Mouse (Mus musculus) midbrain, embryonic 12.5 days (tissue): ENCODE measurements around the gene Gsdma3. TPM values are rescaled to one million over a fixed set of nuclear protein-coding genes. Genes with fewer than 3 reads are reported as not detected.
"Not testable (repeated sequence)": the region's sequence is repeated elsewhere in the genome, so short reads cannot be mapped to it uniquely, and the experiment has no call there.

Experiments
- ATAC-seq: fragments of 200-750 bp; cut with Nextera tagmentation; 2 replicates; pipeline ENCODE4 v1.8.0; 2017; ENCODE audit warnings: low read depth, moderate TSS enrichment, moderate library complexity; ENCODE audit not compliant: low FRiP score
- H3K27ac ChIP-seq: fragments of 300-500 bp; sonication (generic); replicated peaks from 2 replicates; pipeline ENCODE4 v1.5.1; 2016; ENCODE audit warnings: mild to moderate bottlenecking
- H3K27me3 ChIP-seq: fragments of 300-500 bp; sonication (generic); 2 replicates; pipeline ENCODE4 v1.6.1; 2016; ENCODE audit warnings: mild to moderate bottlenecking
- H3K36me3 ChIP-seq: fragments of 300-500 bp; sonication (generic); 2 replicates; pipeline ENCODE4 v1.6.1; 2016
- H3K4me1 ChIP-seq: fragments of 300-500 bp; sonication (generic); 2 replicates; pipeline ENCODE4 v1.6.1; 2016
- H3K4me2 ChIP-seq: fragments of 300-500 bp; sonication (generic); replicated peaks from 2 replicates; pipeline ENCODE4 v1.6.1; 2016; ENCODE audit warnings: mild to moderate bottlenecking, moderate library complexity
- H3K4me3 ChIP-seq: fragments of 300-500 bp; sonication (generic); 2 replicates; pipeline ENCODE4 v1.5.1; 2016; ENCODE audit warnings: mild to moderate bottlenecking
- H3K9ac ChIP-seq: fragments of 300-500 bp; sonication (generic); replicated peaks from 2 replicates; pipeline ENCODE4 v1.6.1; 2016; ENCODE audit warnings: mild to moderate bottlenecking, moderate library complexity
- H3K9me3 ChIP-seq: fragments of 300-500 bp; sonication (generic); 2 replicates; pipeline ENCODE4 v1.6.1; 2016; ENCODE audit warnings: mild to moderate bottlenecking
- WGBS: fragments of 180-500 bp; shearing (Covaris S2); methylation state at CpG from one replicate; pipeline ENCODE4 v1.1.7; 2016; 5-methylcytosine and 5-hydroxymethylcytosine counted together
- polyA plus RNA-seq: library from polyadenylated mRNA; unstranded; fragments of >200 nt; fragmentation: Nextera tagmentation; extraction: Ambion mirVana; gene quantifications from 2 replicates; pipeline ENCODE4 v1.2.1, GENCODE M21; 2016

The Gsdma3 gene
- polyA plus RNA-seq, 1 experiment from 2014 or later = not detected

DNA sequence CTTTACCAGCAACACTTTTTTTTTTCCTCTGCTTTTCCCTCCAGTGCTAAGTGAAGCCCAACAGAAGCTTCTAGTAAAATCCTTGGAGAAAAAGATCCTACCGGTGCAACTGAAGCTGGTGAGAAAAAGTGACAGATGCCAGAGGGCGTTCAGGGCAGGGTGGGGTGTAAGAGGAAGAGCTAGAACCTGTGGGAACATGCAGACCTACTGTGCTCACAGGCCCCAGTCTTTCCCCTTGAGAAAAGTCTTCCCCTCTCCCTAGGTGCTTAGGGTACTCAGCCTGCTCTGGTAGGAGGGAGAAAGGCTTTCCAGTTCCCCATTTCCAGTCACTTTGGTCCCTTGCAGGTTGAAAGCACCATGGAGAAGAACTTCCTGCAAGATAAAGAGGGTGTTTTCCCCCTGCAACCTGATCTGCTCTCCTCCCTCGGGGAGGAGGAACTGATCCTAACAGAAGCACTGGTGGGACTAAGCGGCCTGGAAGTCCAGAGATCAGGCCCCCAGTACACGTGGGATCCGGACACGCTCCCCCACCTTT, 49.7 kb downstream of the Gsdma3 start:
- Histone ChIP-seq H3K9ac (no peak overlapping the region), H3K27me3 (peaks cover 11% of the 10 kb centered on the region; the same call in 1 of the 2 replicates), H3K27ac (no peak overlapping the region), H3K36me3 (no peaks in the 10 kb centered on the region), H3K4me3 (no peak overlapping the region), H3K4me2 (no peak overlapping the region), H3K9me3 (no peaks in the 10 kb centered on the region), H3K4me1 (no peaks in the 10 kb centered on the region)
- 47% methylated on average over 7 of the region's 7 CpGs for WGBS
- no peak for ATAC-seq

DNA sequence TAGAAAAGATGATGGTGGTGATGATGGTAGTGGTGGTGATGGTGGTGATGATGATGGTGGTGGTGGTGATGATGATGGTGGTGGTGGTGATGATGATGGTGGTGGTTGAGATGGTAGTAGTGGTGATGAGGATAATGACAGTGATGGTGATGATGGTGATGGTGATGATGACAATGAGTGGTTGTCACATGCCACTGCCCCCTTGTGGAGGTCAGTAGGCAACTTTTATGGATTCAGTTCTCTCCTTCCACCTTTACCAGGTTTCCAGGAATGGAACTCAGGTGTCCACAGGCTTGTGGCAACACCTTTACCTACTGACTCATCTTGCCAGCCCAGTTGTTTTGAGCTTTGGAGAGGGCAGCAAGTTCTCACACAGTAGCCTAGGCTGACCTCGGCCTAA, 53.9 kb downstream of the Gsdma3 start:
- WGBS = 94% methylated on average over 1 of the region's 1 CpGs
- no peaks in the 10 kb centered on the region for H3K9me3 ChIP-seq
- H3K4me2 ChIP-seq = no peak overlapping the region
- no peak overlapping the region for H3K4me3 ChIP-seq
- H3K36me3 ChIP-seq = peaks cover 2% of the 10 kb centered on the region
- no peak overlapping the region for H3K27ac ChIP-seq
- peaks cover 10% of the 10 kb centered on the region; the same call in 1 of the 2 replicates for H3K27me3 ChIP-seq
- peaks cover 12% of the 10 kb centered on the region for H3K4me1 ChIP-seq
- no peak overlapping the region for H3K9ac ChIP-seq
- no peak for ATAC-seq

DNA sequence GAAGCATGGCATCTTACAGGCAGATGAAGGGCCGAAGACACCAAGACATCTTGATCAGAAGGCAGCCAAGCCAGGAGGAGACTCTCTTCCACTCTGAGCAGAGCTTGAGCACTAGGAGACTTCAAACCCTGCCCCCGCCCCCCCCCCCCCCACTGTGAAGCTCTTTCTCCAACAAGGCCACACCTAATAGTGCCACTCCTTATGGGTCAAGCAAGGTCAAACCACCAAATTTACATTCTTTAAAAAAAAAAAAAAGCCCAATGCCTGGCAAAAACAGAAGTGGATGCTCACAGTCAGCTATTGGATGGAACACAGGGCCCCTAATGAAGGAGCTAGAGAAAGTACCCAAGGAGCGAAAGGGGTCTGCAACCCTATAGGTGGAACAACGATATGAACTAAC, 54.4 kb downstream of the Gsdma3 start:
- H3K27me3 ChIP-seq, H3K4me2 ChIP-seq, H3K9me3 ChIP-seq, H3K9ac ChIP-seq, ATAC-seq, H3K36me3 ChIP-seq, H3K27ac ChIP-seq, H3K4me3 ChIP-seq: not testable (repeated sequence)
- H3K4me1 ChIP-seq = peaks cover 12% of the 10 kb centered on the region
- WGBS = 89% methylated on average over 4 of the region's 4 CpGs

DNA sequence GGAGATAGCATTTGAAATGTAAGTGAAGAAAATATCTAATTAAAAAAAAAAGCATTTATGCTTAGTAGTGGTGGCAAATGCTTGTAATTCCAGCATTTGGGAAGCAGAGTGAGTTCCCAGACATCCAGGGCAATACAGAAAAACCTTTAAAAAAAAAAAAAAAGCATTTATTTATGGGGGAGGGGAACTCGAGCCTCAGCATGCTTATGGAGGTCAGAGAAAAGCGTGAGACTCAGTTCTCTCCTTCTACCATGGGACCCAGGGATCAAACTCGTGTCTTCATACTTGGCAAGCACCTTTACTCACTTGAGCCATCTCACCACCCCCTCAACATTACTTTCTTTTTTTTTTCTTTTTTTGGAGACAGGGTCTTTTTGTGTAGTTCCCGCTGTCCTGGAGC, 55.0 kb downstream of the Gsdma3 start:
- WGBS = 82% methylated on average over 4 of the region's 4 CpGs
- H3K4me3 ChIP-seq = no peak overlapping the region
- peaks cover 14% of the 10 kb centered on the region for H3K36me3 ChIP-seq
- no peak for ATAC-seq
- H3K9me3 ChIP-seq = no peaks in the 10 kb centered on the region
- H3K4me2 ChIP-seq = peak overlapping the region; percentile 91; the same call in 1 of the 2 replicates
- H3K4me1 ChIP-seq = peaks cover 12% of the 10 kb centered on the region
- H3K27me3 ChIP-seq = peaks cover 4% of the 10 kb centered on the region; the same call in 1 of the 2 replicates
- H3K9ac ChIP-seq = no peak overlapping the region
- H3K27ac ChIP-seq = no peak overlapping the region

DNA sequence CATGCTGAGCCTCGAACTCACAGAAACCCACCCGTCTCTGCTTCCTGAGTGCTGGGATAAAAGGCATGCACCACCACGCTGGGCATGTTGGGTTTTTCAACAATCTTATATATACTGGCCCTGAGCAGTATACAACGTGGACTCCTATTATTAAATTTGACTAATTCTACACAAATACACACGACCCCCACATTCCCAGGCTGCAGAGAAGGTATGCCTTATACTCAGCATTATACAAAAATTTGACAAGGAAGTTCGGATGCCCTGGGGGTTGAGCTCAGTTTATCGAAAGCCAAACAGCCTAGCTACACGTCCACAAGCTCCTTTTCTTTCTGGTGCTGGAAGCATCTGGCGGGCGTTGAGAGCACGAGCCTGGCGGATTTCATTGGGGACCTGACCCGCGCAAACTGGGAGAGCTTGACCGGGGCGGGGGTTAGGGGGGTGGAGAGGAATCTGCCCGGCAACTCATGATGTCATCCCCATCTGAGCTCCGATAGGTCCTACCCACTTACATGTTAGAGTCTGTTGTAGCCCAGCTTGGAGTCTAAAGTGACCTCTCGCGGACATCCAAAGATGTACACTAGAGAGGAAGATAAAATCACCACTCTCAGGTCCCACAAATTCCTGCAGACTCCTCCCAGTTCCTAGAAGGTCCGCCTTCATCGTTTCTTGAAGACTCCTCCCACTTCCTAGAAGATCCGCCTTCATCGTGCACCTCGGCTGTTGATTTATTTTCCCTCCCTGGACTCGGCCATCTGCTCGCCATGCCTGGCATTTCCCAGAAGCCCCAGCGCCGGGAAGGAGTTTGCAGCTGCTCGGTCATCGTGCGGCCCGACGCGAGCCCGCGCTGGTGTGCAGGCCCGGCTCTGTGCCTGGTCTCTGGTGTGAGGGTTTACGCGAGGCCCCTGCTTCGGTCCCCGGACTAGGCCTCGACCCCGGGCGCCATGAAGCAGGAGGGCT, 55.9 kb downstream of the Gsdma3 start, which contains the start of gene Psmd3:
Gene Psmd3, plus strand, starts transcription at position 769 of the 960 bp plus-strand sequence.
- Histone ChIP-seq H3K27me3 (no peaks in the 10 kb centered on the region), H3K9me3 (no peaks in the 10 kb centered on the region), H3K27ac (peak within 1 kb of the TSS; percentile 75), H3K4me1 (peaks cover 12% of the 10 kb centered on the region), H3K4me3 (peak within 1 kb of the TSS; percentile 98), H3K36me3 (peaks cover 23% of the 10 kb centered on the region), H3K9ac (peak within 1 kb of the TSS; percentile 100), H3K4me2 (peak within 1 kb of the TSS; percentile 91)
- 5% methylated on average over 45 of the region's 45 CpGs for WGBS
- ATAC-seq = peak; percentile 96

DNA sequence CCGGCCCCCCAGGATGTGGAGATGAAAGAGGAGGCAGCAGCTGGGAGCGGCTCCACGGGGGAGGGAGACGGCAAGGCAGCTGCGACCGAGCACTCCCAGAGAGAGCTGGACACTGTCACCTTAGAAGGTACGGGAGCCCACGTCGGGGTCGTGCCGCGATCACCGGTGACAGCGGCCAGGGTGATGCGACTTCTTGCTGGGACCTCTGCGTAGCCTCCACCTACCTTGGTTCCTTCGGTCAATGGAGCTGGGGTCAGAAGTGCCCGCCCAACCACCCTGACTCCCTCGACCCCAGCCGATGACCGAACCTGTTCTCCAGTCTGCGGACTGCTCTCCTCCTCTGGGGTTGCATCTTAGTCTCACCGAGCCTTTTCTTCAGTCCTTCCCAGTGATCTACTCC, 56.7 kb downstream of the Gsdma3 start:
- Histone ChIP-seq H3K4me3 (peak overlapping the region; percentile 98), H3K36me3 (peaks cover 30% of the 10 kb centered on the region), H3K4me2 (peak overlapping the region; percentile 91), H3K4me1 (peaks cover 12% of the 10 kb centered on the region), H3K9ac (peak overlapping the region; percentile 100), H3K27ac (peak overlapping the region; percentile 75), H3K9me3 (no peaks in the 10 kb centered on the region), H3K27me3 (no peaks in the 10 kb centered on the region)
- WGBS = under 1% methylated on average over 23 of the region's 23 CpGs
- ATAC-seq = peak; percentile 55

DNA sequence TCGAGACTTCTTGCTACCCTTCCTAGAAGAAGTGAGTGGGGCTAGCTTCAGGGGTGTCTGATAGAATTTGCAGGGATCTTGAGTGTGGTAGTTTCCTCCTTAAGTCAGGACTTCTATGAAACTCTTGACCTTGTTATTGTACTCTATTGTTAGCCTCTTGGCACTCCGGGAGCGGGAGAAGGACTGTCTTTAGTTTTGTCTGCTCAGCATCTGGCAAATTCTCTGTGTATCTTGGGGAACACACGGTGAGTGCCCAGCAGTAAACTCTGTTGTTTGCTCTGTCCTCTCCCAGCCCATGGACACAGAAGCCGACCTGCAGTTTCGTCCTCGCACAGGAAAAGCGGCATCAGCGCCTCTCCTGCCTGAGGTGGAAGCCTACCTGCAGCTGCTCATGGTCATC, 59.5 kb downstream of the Gsdma3 start:
- Histone ChIP-seq H3K4me3 (no peak overlapping the region), H3K4me1 (peaks cover 12% of the 10 kb centered on the region), H3K27ac (no peak overlapping the region), H3K9ac (no peak overlapping the region), H3K27me3 (no peaks in the 10 kb centered on the region), H3K4me2 (no peak overlapping the region), H3K9me3 (no peaks in the 10 kb centered on the region), H3K36me3 (peaks cover 53% of the 10 kb centered on the region)
- 94% methylated on average over 9 of the region's 9 CpGs for WGBS
- no peak for ATAC-seq

DNA sequence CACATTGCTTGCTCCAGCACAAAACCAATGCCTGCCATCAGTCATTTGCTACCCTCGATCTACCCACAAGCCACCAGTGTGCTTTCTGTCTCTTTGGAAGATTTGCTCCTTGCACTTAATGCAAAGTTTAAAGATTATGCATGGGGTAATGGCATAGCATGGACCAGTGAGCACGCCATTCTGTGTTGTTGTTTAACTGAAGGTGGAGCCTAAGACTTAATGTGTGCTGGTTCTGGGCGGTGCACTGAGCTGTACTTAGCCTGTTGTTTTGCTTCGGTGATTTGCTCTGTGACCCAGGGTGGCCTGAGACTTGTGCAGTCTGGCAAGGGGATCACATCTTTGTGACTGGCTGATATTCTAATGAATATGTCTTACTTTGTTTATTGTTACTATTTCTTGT, 60.8 kb downstream of the Gsdma3 start:
- 86% methylated on average over 4 of the region's 4 CpGs for WGBS
- peaks cover 12% of the 10 kb centered on the region for H3K4me1 ChIP-seq
- no peak overlapping the region for H3K4me3 ChIP-seq
- no peak overlapping the region for H3K9ac ChIP-seq
- H3K4me2 ChIP-seq = no peak overlapping the region
- no peak overlapping the region for H3K27ac ChIP-seq
- no peak for ATAC-seq
- H3K9me3 ChIP-seq = no peaks in the 10 kb centered on the region
- H3K36me3 ChIP-seq = peaks cover 66% of the 10 kb centered on the region
- no peaks in the 10 kb centered on the region for H3K27me3 ChIP-seq

Other genes starting within 250 kb of the Gsdma3 start
- 0.19 and 0.33 TPM in 2 replicates for gene Tcap, start 242.5 kb upstream of the Gsdma3 start, polyA plus RNA-seq
- 0.15 TPM in 1 of 2 replicates, not detected in the other for gene Pnmt, start 239.9 kb upstream of the Gsdma3 start, polyA plus RNA-seq
- gene Pgap3, start 225.9 kb upstream of the Gsdma3 start, polyA plus RNA-seq = 9.0 and 9.3 TPM in 2 replicates
- gene Erbb2, start 213.9 kb upstream of the Gsdma3 start, polyA plus RNA-seq = 14.9 and 17.4 TPM in 2 replicates
- gene Mien1, start 187.4 kb upstream of the Gsdma3 start, polyA plus RNA-seq = 158 and 163 TPM in 2 replicates
- gene Grb7, start 180.0 kb upstream of the Gsdma3 start, polyA plus RNA-seq = 0.43 and 0.75 TPM in 2 replicates
- gene Ikzf3, start 80.3 kb upstream of the Gsdma3 start, polyA plus RNA-seq = 0.27 TPM in 1 of 2 replicates, not detected in the other
- gene Zpbp2, start 75.3 kb upstream of the Gsdma3 start, polyA plus RNA-seq = 0.37 TPM in 1 of 2 replicates, not detected in the other
- gene Ormdl3, start 39.0 kb upstream of the Gsdma3 start, polyA plus RNA-seq = 67.1 and 73.1 TPM in 2 replicates
- not detected in 2 replicates for gene Lrrc3c, start 28.1 kb upstream of the Gsdma3 start, polyA plus RNA-seq
- gene Gm12355, start 699 bp upstream of the Gsdma3 start, polyA plus RNA-seq = 0.68 and 1.2 TPM in 2 replicates
- not detected in 2 replicates for gene Gsdma2, start 20.4 kb downstream of the Gsdma3 start, polyA plus RNA-seq
- not detected in 2 replicates for gene Gsdma, start 38.0 kb downstream of the Gsdma3 start, polyA plus RNA-seq
- 234 and 244 TPM in 2 replicates for gene Psmd3, start 56.2 kb downstream of the Gsdma3 start, polyA plus RNA-seq
- gene Csf3, start 74.9 kb downstream of the Gsdma3 start, polyA plus RNA-seq = not detected in 2 replicates
- 96.5 and 97.7 TPM in 2 replicates for gene Med24, start 103.1 kb downstream of the Gsdma3 start, polyA plus RNA-seq
- 45.3 and 47.6 TPM in 2 replicates for gene Thra, start 114.3 kb downstream of the Gsdma3 start, polyA plus RNA-seq
- 1.2 and 1.5 TPM in 2 replicates for gene Nr1d1, start 149.0 kb downstream of the Gsdma3 start, polyA plus RNA-seq
- gene Msl1, start 169.2 kb downstream of the Gsdma3 start, polyA plus RNA-seq = 38.6 and 42.4 TPM in 2 replicates
- gene Casc3, start 178.5 kb downstream of the Gsdma3 start, polyA plus RNA-seq = 65.5 and 74.2 TPM in 2 replicates
- 3.0 and 3.1 TPM in 2 replicates for gene Rapgefl1, start 210.4 kb downstream of the Gsdma3 start, polyA plus RNA-seq
- gene Wipf2, start 237.3 kb downstream of the Gsdma3 start, polyA plus RNA-seq = 4.9 TPM in 2 replicates